Mouse (Mus musculus) CH12.LX (cell line): ENCODE measurements around the gene Rapgef6.

ENCODE experiments used
- CTCF ChIP-seq, 2 experiments: IDR thresholded peaks in 1 of 2; conservative IDR thresholded peaks in 1 of 2; 2 replicates each; pipeline ENCODE4 v1.5.1; 2011 to 2012; ENCODE audit warnings: low read depth in 2 of 2, low read length in 2 of 2, improper control_type of control experiment in 1 of 2, inconsistent platforms in 1 of 2, mild to moderate bottlenecking in 1 of 2, moderate library complexity in 1 of 2
- E2F4 ChIP-seq: IDR thresholded peaks from 2 replicates; pipeline ENCODE4 v1.6.1; 2011; ENCODE audit warnings: low read depth, low read length, improper control_type of control experiment; ENCODE audit not compliant: insufficient replicate concordance
- EP300 ChIP-seq: IDR thresholded peaks from 2 replicates; pipeline ENCODE4 v1.6.1; 2011; ENCODE audit warnings: low read length, improper control_type of control experiment
- KAT2A ChIP-seq: IDR thresholded peaks from 2 replicates; pipeline ENCODE4 v1.6.1; 2012; ENCODE audit warnings: low read length, improper control_type of control experiment, inconsistent platforms; ENCODE audit not compliant: insufficient replicate concordance
- ZNF384 ChIP-seq: IDR thresholded peaks from 2 replicates; pipeline ENCODE4 v1.6.1; 2012; ENCODE audit warnings: low read depth, low read length, improper control_type of control experiment, inconsistent platforms

- 0 out of 2 replicates have a peak, but pooled peaks have one; percentile 33 for TF ChIP-seq ZNF384
- peak; percentile 94 to 97 for TF ChIP-seq CTCF (conservative IDR thresholded peaks at IDR 0.05 in 1 of 2, IDR thresholded peaks at IDR 0.05 in 1 of 2; ENCODE audit: low read depth in 2 of 2, low read length in 2 of 2)
- no peak for TF ChIP-seq KAT2A
- TF ChIP-seq E2F4, result 0 out of 2 replicates have a peak, but pooled peaks have one; percentile 35
- no peak for TF ChIP-seq EP300
Measured at GRCm38 (mm10) chr11:54534871-54535270, 12.2 kb downstream of the Rapgef6 start.
